Mouse (Mus musculus) liver, embryonic 11.5 days (tissue): ENCODE results near the gene Mipep. TPM values are rescaled to one million over a fixed set of nuclear protein-coding genes. Genes with fewer than 3 reads are reported as not detected.

Source experiments
- ATAC-seq: fragments of 200-750 bp; cut with Nextera tagmentation; replicated peaks from 2 replicates; pipeline ENCODE4 v1.8.0; 2017; ENCODE audit warnings: moderate number of reproducible peaks, mild to moderate bottlenecking, moderate TSS enrichment, moderate library complexity; ENCODE audit not compliant: low FRiP score
- DNase-seq: peaks from one replicate; pipeline ENCODE4 v3.0.0-alpha.2; 2017; ENCODE audit warnings: low spot score
- H3K27ac ChIP-seq: fragments of 300-500 bp; sonication (generic); 2 replicates; pipeline ENCODE4 v1.5.1; 2014; ENCODE audit warnings: mild to moderate bottlenecking, low read depth, low read length, control low read depth
- H3K27me3 ChIP-seq: fragments of 300-500 bp; sonication (generic); replicated peaks from 2 replicates; pipeline ENCODE4 v1.6.1; 2014; ENCODE audit warnings: low read length, mixed read lengths; ENCODE audit not compliant: control insufficient read depth, insufficient read depth
- H3K36me3 ChIP-seq: fragments of 300-500 bp; sonication (generic); 2 replicates; pipeline ENCODE4 v1.6.1; 2014; ENCODE audit warnings: mild to moderate bottlenecking, low read length, moderate library complexity, mixed read lengths; ENCODE audit not compliant: control insufficient read depth, insufficient read depth
- H3K4me1 ChIP-seq: fragments of 300-500 bp; sonication (generic); replicated peaks from 2 replicates; pipeline ENCODE4 v1.6.1; 2014; ENCODE audit warnings: low read length, mixed read lengths; ENCODE audit not compliant: control insufficient read depth, insufficient read depth
- H3K4me2 ChIP-seq: fragments of 300-500 bp; sonication (generic); 2 replicates; pipeline ENCODE4 v1.6.1; 2014; ENCODE audit warnings: mild to moderate bottlenecking, control low read depth, moderate library complexity
- H3K4me3 ChIP-seq: fragments of 300-500 bp; sonication (generic); 2 replicates; pipeline ENCODE4 v1.5.1; 2014; ENCODE audit warnings: low read depth, low read length, control low read depth
- H3K9ac ChIP-seq: fragments of 300-500 bp; sonication (generic); 2 replicates; pipeline ENCODE4 v1.6.1; 2014; ENCODE audit warnings: low read depth, low read length, control low read depth
- H3K9me3 ChIP-seq: fragments of 300-500 bp; sonication (generic); 2 replicates; pipeline ENCODE4 v1.6.1; 2016; ENCODE audit warnings: low read length, inconsistent platforms, mixed read lengths; ENCODE audit not compliant: control insufficient read depth
- WGBS: fragments of 180-500 bp; shearing (Covaris S2); extraction: QIAGEN DNeasy Blood & Tissue Kit; methylation state at CpG from one replicate; pipeline ENCODE4 v1.1.7; 2014; 5-methylcytosine and 5-hydroxymethylcytosine counted together
- polyA plus RNA-seq: library from polyadenylated mRNA; unstranded; fragments of >200 nt; fragmentation: Nextera tagmentation; extraction: Ambion mirVana; gene quantifications from 2 replicates; pipeline ENCODE4 v1.2.1, GENCODE M21; 2014

The Mipep gene
- polyA plus RNA-seq, 1 experiment from 2014 or later, result 27.8 TPM

- no peak overlapping the region for H3K9ac ChIP-seq
- 87% methylated on average over 12 of the region's 12 CpGs for WGBS
- no peak for DNase-seq
- no peaks in the 10 kb centered on the region; the same call in 1 of the 2 replicates for H3K36me3 ChIP-seq
- no peaks in the 10 kb centered on the region for H3K4me1 ChIP-seq
- ATAC-seq, result no peak
- H3K4me2 ChIP-seq, result no peak overlapping the region
- H3K4me3 ChIP-seq, result no peak overlapping the region
- H3K27me3 ChIP-seq, result no peaks in the 10 kb centered on the region
- H3K9me3 ChIP-seq, result no peaks in the 10 kb centered on the region
- no peak overlapping the region for H3K27ac ChIP-seq
Measured at GRCm38 (mm10) chr14:60910506-60911444, 126.4 kb downstream of the Mipep start.

GRCm38 (mm10) chr14:60912981-60913468 is 128.7 kb downstream of the Mipep start:
- Histone ChIP-seq H3K9ac (no peak overlapping the region), H3K27me3 (no peaks in the 10 kb centered on the region), H3K4me2 (no peak overlapping the region), H3K27ac (no peak overlapping the region), H3K36me3 (no peaks in the 10 kb centered on the region), H3K4me3 (no peak overlapping the region), H3K4me1 (no peaks in the 10 kb centered on the region), H3K9me3 (no peaks in the 10 kb centered on the region)
- WGBS, result 51% methylated on average over 8 of the region's 8 CpGs
- ATAC-seq (no peak), DNase-seq (no peak)

GRCm38 (mm10) chr14:60916661-60917060 is 132.3 kb downstream of the Mipep start:
- Histone ChIP-seq H3K4me3 (no peak overlapping the region), H3K4me1 (no peaks in the 10 kb centered on the region), H3K27me3 (no peaks in the 10 kb centered on the region), H3K27ac (no peak overlapping the region), H3K9ac (no peak overlapping the region), H3K36me3 (no peaks in the 10 kb centered on the region), H3K9me3 (no peaks in the 10 kb centered on the region), H3K4me2 (no peak overlapping the region)
- 56% methylated on average over 4 of the region's 4 CpGs for WGBS
- DNase-seq (no peak), ATAC-seq (no peak)

- H3K9me3 ChIP-seq, result no peaks in the 10 kb centered on the region
- ATAC-seq (no peak), DNase-seq (no peak)
- H3K4me2 ChIP-seq, result no peak overlapping the region
- H3K27ac ChIP-seq, result no peak overlapping the region
- no peaks in the 10 kb centered on the region for H3K4me1 ChIP-seq
- 92% methylated on average over 1 of the region's 1 CpGs for WGBS
- no peaks in the 10 kb centered on the region for H3K36me3 ChIP-seq
- no peaks in the 10 kb centered on the region for H3K27me3 ChIP-seq
- no peak overlapping the region for H3K4me3 ChIP-seq
- no peak overlapping the region for H3K9ac ChIP-seq
Measured at GRCm38 (mm10) chr14:60926011-60926410, 141.6 kb downstream of the Mipep start.

GRCm38 (mm10) chr14:60935705-60936104 is 151.3 kb downstream of the Mipep start:
- no peak overlapping the region for H3K4me2 ChIP-seq
- DNase-seq (no peak), ATAC-seq (no peak)
- H3K9ac ChIP-seq, result no peak overlapping the region
- WGBS, result 73% methylated on average over 5 of the region's 5 CpGs
- no peaks in the 10 kb centered on the region for H3K9me3 ChIP-seq
- no peak overlapping the region for H3K4me3 ChIP-seq
- no peaks in the 10 kb centered on the region for H3K36me3 ChIP-seq
- H3K4me1 ChIP-seq, result no peaks in the 10 kb centered on the region
- H3K27ac ChIP-seq, result no peak overlapping the region
- no peaks in the 10 kb centered on the region for H3K27me3 ChIP-seq

GRCm38 (mm10) chr14:60937481-60938039 is 153.2 kb downstream of the Mipep start:
- DNase-seq (no peak), ATAC-seq (no peak)
- Histone ChIP-seq H3K27me3 (no peaks in the 10 kb centered on the region), H3K9ac (no peak overlapping the region), H3K4me2 (no peak overlapping the region), H3K4me3 (no peak overlapping the region), H3K4me1 (no peaks in the 10 kb centered on the region), H3K27ac (no peak overlapping the region), H3K36me3 (no peaks in the 10 kb centered on the region), H3K9me3 (no peaks in the 10 kb centered on the region)
- WGBS, result 86% methylated on average over 4 of the region's 4 CpGs

Other genes starting within 250 kb of the Mipep start
- gene Spata13, start 150.6 kb upstream of the Mipep start, polyA plus RNA-seq, result 14.0 and 16.1 TPM in 2 replicates
- gene C1qtnf9, start 16.4 kb upstream of the Mipep start, polyA plus RNA-seq, result 0.09 and 0.19 TPM in 2 replicates